Mouse (Mus musculus) heart, postnatal 0 days (tissue): ENCODE measurements at regions not wholly inside any gene's neighbourhood (a gene's known extent, or its start where the extent isn't known, plus 50 kb on each side); places are given as distances from the start of the nearest gene placed in this dataset.

ENCODE experiments used
- ATAC-seq: fragments of 200-750 bp; cut with Nextera tagmentation; 2 replicates; pipeline ENCODE4 v1.8.0; 2017; ENCODE audit warnings: low read depth, moderate number of reproducible peaks, moderate library complexity; ENCODE audit not compliant: insufficient read depth
- DNase-seq: peaks from one replicate; pipeline ENCODE4 v3.0.0-alpha.2; 2016; ENCODE audit warnings: low spot score
- H3K27ac ChIP-seq: fragments of 300-500 bp; sonication (generic); 2 replicates; pipeline ENCODE4 v1.5.1; 2014; ENCODE audit warnings: low read depth, mild to moderate bottlenecking
- H3K27me3 ChIP-seq: fragments of 300-500 bp; sonication (generic); 2 replicates; pipeline ENCODE4 v1.6.1; 2014; ENCODE audit warnings: low read length, mixed read lengths; ENCODE audit not compliant: control insufficient read depth, insufficient read depth
- H3K36me3 ChIP-seq: fragments of 300-500 bp; sonication (generic); replicated peaks from 2 replicates; pipeline ENCODE4 v1.6.1; 2014; ENCODE audit warnings: low read length, mixed read lengths; ENCODE audit not compliant: control insufficient read depth, insufficient read depth
- H3K4me1 ChIP-seq: fragments of 300-500 bp; sonication (generic); 2 replicates; pipeline ENCODE4 v1.6.1; 2014; ENCODE audit warnings: antibody characterized with exemption; ENCODE audit not compliant: control insufficient read depth, insufficient read depth
- H3K4me2 ChIP-seq: fragments of 300-500 bp; sonication (generic); 2 replicates; pipeline ENCODE4 v1.6.1; 2014; ENCODE audit warnings: low read depth, mild to moderate bottlenecking, low read length, moderate library complexity
- H3K4me3 ChIP-seq: fragments of 300-500 bp; sonication (generic); 2 replicates; pipeline ENCODE4 v1.5.1; 2014; ENCODE audit warnings: low read depth, low read length
- H3K9ac ChIP-seq: fragments of 300-500 bp; sonication (generic); replicated peaks from 2 replicates; pipeline ENCODE4 v1.6.1; 2014; ENCODE audit warnings: low read depth, low read length, mixed read lengths
- H3K9me3 ChIP-seq: fragments of 300-500 bp; sonication (generic); replicated peaks from 2 replicates; pipeline ENCODE4 v1.6.1; 2016; ENCODE audit warnings: low read length; ENCODE audit not compliant: control insufficient read depth
- CTCF ChIP-seq: IDR thresholded peaks from 2 replicates; pipeline ENCODE4 v1.5.1; 2016; ENCODE audit warnings: antibody characterized with exemption, control low read depth, low read depth
- EP300 ChIP-seq: IDR thresholded peaks from 2 replicates; pipeline ENCODE4 v1.6.1; 2016; ENCODE audit warnings: antibody characterized with exemption, low read depth
- WGBS: fragments of 180-500 bp; shearing (Covaris S2); extraction: QIAGEN DNeasy Blood & Tissue Kit; methylation state at CpG from one replicate; pipeline ENCODE4 v1.1.7; 2014; 5-methylcytosine and 5-hydroxymethylcytosine counted together

DNA sequence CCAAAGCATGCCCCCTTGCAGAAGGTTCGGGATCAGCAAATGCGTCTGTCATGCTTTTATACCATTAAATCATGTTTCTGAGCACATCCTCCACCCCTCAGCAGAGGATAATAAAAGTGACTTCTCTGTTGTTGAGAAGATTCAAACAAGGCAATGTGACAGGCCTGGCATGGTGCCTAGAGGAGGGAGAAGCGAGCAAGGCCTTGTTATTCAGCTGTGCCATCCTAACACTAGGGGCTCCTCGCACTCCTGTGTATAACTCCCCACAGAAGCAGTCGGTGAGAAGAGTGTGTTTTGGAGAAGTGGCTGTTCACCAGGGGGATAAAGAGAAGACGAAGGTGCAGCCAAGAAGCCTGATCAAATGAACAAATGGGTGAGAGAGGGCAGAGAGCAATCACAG lies 330.3 kb downstream of the Cmpk2 start:
- TF ChIP-seq CTCF (no peak), EP300 (no peak)
- Histone ChIP-seq H3K9me3 (no peaks in the 10 kb centered on the region), H3K9ac (no peak overlapping the region), H3K36me3 (no peaks in the 10 kb centered on the region), H3K4me1 (no peaks in the 10 kb centered on the region), H3K4me3 (no peak overlapping the region), H3K27me3 (no peaks in the 10 kb centered on the region), H3K27ac (no peak overlapping the region), H3K4me2 (no peak overlapping the region)
- 71% methylated on average over 6 of the region's 6 CpGs for WGBS
- no peak for ATAC-seq
- no peak for DNase-seq

DNA sequence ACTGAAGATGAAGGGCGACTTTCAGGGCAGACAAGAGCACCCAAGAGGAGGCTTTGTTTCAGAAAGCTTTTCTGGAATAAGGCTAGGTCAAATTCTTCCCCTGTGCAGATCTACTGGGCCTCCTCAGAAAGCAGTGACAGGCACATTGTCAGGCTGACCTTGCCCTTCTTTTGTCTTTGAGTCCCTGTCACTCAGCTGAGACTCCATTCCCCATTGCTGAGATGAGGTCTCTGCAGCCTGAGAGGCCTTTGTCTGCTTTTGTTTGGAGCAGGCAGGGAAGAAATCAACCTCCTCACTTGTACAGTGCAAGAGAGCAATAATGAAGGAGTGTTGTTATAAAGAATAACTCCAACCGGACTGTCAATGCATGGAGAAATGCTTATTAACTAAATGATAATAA lies 327.4 kb downstream of the Cmpk2 start:
- Histone ChIP-seq H3K4me2 (no peak overlapping the region), H3K9ac (no peak overlapping the region), H3K27ac (no peak overlapping the region), H3K4me3 (no peak overlapping the region), H3K36me3 (no peaks in the 10 kb centered on the region), H3K4me1 (no peaks in the 10 kb centered on the region), H3K27me3 (no peaks in the 10 kb centered on the region), H3K9me3 (no peaks in the 10 kb centered on the region)
- ATAC-seq, result no peak
- DNase-seq, result no peak
- WGBS, result 69% methylated on average over 2 of the region's 2 CpGs
- TF ChIP-seq CTCF (no peak), EP300 (no peak)

DNA sequence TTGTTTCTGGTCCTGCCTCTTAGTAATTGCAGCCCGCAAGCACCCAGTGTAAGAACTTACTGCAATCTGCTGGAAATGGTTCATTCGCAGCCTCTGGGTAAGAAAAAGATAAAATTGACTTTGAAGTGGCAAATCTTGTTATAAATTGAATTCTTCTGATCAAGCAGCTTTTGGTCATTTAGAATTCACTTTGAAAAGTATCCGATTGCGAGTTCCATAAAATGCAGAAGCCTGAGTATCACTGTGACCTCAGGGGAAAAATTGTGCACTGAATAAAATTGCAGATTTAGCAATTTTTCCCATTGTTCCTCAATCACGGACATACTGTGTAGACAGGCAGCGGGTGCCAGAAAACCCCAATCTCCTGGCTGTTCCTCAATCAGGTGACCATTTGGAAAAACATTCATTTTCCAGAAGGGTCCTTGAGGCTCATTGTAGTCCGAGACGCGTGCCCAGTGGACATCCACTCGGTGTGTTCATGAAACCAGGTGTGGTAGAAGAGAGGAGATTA lies 320.4 kb downstream of the Cmpk2 start:
- Histone ChIP-seq H3K9me3 (no peaks in the 10 kb centered on the region), H3K4me3 (no peak overlapping the region), H3K9ac (no peak overlapping the region), H3K27me3 (no peaks in the 10 kb centered on the region), H3K27ac (no peak overlapping the region), H3K4me2 (no peak overlapping the region), H3K4me1 (0 out of 2 replicates have a peak, but pooled peaks cover 3% of the 10 kb centered on the region), H3K36me3 (no peaks in the 10 kb centered on the region)
- ATAC-seq, result no peak
- no peak for TF ChIP-seq CTCF
- TF ChIP-seq EP300, result no peak
- 86% methylated on average over 10 of the region's 10 CpGs for WGBS
- DNase-seq, result no peak

DNA sequence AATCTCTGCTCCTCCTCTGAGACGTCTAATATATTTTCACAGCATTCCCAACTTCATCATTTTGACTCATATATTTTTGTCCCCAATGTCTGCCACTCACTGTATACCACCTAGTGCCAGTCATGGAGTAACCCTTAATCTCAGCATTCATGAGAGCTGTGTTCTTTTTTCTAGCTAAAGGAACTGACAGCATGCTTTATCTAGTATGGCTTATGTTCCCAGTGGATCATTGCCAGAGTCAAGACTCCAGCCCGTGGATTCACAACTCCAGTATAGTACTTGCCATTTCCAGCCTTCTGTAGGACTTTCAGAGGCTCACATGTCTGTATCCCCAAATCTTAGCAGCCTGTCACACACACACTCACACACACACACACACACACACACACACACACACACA lies 316.5 kb downstream of the Cmpk2 start:
- no peak overlapping the region for H3K9ac ChIP-seq
- H3K36me3 ChIP-seq, result no peaks in the 10 kb centered on the region
- no peak overlapping the region for H3K4me3 ChIP-seq
- DNase-seq (no peak), ATAC-seq (no peak)
- no peak overlapping the region for H3K27ac ChIP-seq
- WGBS, result 33% methylated on average over 2 of the region's 2 CpGs
- H3K4me2 ChIP-seq, result no peak overlapping the region
- H3K27me3 ChIP-seq, result no peaks in the 10 kb centered on the region
- no peak for TF ChIP-seq EP300
- no peak for TF ChIP-seq CTCF
- no peaks in the 10 kb centered on the region for H3K9me3 ChIP-seq
- 0 out of 2 replicates have a peak, but pooled peaks cover 5% of the 10 kb centered on the region for H3K4me1 ChIP-seq

DNA sequence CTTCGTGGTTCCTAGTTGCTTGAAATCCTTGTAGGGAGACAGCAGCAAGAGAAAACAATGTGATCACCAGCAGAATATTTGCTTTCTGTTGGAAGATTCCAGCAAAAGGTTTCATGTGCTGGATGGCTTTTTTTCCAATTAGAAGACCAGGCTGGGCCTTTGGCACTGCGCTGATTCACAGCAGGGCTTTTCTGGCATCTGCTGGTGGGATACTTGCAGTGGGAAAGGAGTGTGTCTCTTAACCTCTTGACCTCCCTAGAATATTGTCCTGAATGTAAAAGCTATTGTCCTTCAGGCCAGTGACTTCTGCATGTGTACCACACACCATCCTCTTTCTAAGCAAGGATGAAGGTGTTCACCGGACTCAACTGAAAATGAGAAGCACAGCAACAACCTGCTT lies 315.4 kb downstream of the Cmpk2 start:
- 92% methylated on average over 3 of the region's 3 CpGs for WGBS
- Histone ChIP-seq H3K4me1 (0 out of 2 replicates have a peak, but pooled peaks cover 5% of the 10 kb centered on the region), H3K9me3 (no peaks in the 10 kb centered on the region), H3K4me2 (no peak overlapping the region), H3K9ac (no peak overlapping the region), H3K4me3 (no peak overlapping the region), H3K27ac (no peak overlapping the region), H3K27me3 (no peaks in the 10 kb centered on the region), H3K36me3 (no peaks in the 10 kb centered on the region)
- DNase-seq (no peak), ATAC-seq (no peak)
- TF ChIP-seq EP300 (no peak), CTCF (no peak)

DNA sequence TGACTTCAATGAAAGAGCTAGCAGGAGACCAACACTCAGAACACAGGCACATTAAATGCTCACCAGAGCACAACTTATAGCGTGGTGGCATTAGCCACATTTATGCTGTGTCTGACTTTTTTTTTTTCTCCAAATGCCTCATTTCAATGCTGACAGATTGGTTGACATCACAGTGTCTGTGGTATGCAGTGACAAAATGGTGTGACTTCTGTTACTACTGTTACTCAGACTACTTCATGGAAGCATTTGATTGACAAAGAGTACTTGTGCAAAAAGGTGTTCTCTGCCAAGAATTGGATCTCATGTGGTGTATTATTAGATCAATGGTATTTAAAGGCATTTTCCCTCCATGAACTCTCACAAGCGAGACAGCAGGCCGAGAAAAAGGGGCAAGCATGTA lies 314.8 kb downstream of the Cmpk2 start:
- Histone ChIP-seq H3K9me3 (no peaks in the 10 kb centered on the region), H3K36me3 (no peaks in the 10 kb centered on the region), H3K9ac (no peak overlapping the region), H3K4me1 (0 out of 2 replicates have a peak, but pooled peaks cover 5% of the 10 kb centered on the region), H3K4me3 (no peak overlapping the region), H3K27me3 (no peaks in the 10 kb centered on the region), H3K4me2 (no peak overlapping the region), H3K27ac (no peak overlapping the region)
- no peak for TF ChIP-seq CTCF
- 62% methylated on average over 3 of the region's 3 CpGs for WGBS
- DNase-seq (no peak), ATAC-seq (no peak)
